Mouse (Mus musculus) liver, embryonic 14.5 days (tissue): ENCODE measurements around the gene Hbq1a. TPM values are rescaled to one million over a fixed set of nuclear protein-coding genes. Genes with fewer than 3 reads are reported as not detected.
A peak's percentile ranks its signal among the peaks of the same experiment; 100 is the strongest.

Experiments used
- ATAC-seq: fragments of 200-750 bp; cut with Nextera tagmentation; 2 replicates; pipeline ENCODE4 v1.8.0; 2017; ENCODE audit warnings: moderate number of reproducible peaks, mild to moderate bottlenecking, moderate library complexity; ENCODE audit not compliant: insufficient read depth
- DNase-seq, 3 experiments: peaks; one replicate each; pipeline ENCODE4 v3.0.0-alpha.2; 2012 to 2013; ENCODE audit warnings: low read depth in 3 of 3, low spot score in 3 of 3
- H3K27ac ChIP-seq: fragments of 300-500 bp; sonication (generic); 2 replicates; pipeline ENCODE4 v1.5.1; 2014; ENCODE audit warnings: moderate library complexity, mild to moderate bottlenecking, control low read depth, inconsistent platforms
- H3K27me3 ChIP-seq: fragments of 300-500 bp; sonication (generic); 2 replicates; pipeline ENCODE4 v1.6.1; 2014; ENCODE audit warnings: mild to moderate bottlenecking, low read length, moderate library complexity; ENCODE audit not compliant: control insufficient read depth, insufficient read depth
- H3K36me3 ChIP-seq: fragments of 300-500 bp; sonication (generic); replicated peaks from 2 replicates; pipeline ENCODE4 v1.6.1; 2014; ENCODE audit warnings: low read depth; ENCODE audit not compliant: control insufficient read depth, insufficient read depth
- H3K4me1 ChIP-seq, 2 experiments: fragments of 200-500 bp in 1 of 2; fragments of 300-500 bp in 1 of 2; sonication (generic) in 1 of 2; replicated peaks; 2 replicates each; pipeline ENCODE4 v1.6.1; 2012 to 2014; ENCODE audit warnings: antibody characterized with exemption in 1 of 2, inconsistent platforms in 1 of 2, low read length in 1 of 2; ENCODE audit not compliant: control insufficient read depth in 2 of 2, insufficient read depth in 2 of 2
- H3K4me2 ChIP-seq: fragments of 300-500 bp; sonication (generic); 2 replicates; pipeline ENCODE4 v1.6.1; 2014; ENCODE audit warnings: low read depth, mild to moderate bottlenecking, control low read depth, moderate library complexity
- H3K4me3 ChIP-seq, 2 experiments: fragments of 200-500 bp in 1 of 2; fragments of 300-500 bp in 1 of 2; sonication (generic) in 1 of 2; 2 replicates each; pipeline ENCODE4 v1.5.1; 2012 to 2014; ENCODE audit warnings: low read depth in 2 of 2, low read length in 2 of 2, mild to moderate bottlenecking in 2 of 2, control low read depth in 1 of 2, inconsistent platforms in 1 of 2, moderate library complexity in 1 of 2; ENCODE audit not compliant: insufficient read depth in 1 of 2
- H3K9ac ChIP-seq: fragments of 300-500 bp; sonication (generic); replicated peaks from 2 replicates; pipeline ENCODE4 v1.6.1; 2014; ENCODE audit warnings: mild to moderate bottlenecking, control low read depth, moderate library complexity
- H3K9me3 ChIP-seq: fragments of 300-500 bp; sonication (generic); 2 replicates; pipeline ENCODE4 v1.6.1; 2016; ENCODE audit warnings: low read length, mixed read lengths; ENCODE audit not compliant: control insufficient read depth
- CTCF ChIP-seq: IDR thresholded peaks from 2 replicates; pipeline ENCODE4 v1.5.1; 2016; ENCODE audit warnings: antibody characterized with exemption, low read depth, control low read depth
- WGBS: fragments of 180-500 bp; shearing (Covaris S2); extraction: QIAGEN DNeasy Blood & Tissue Kit; methylation state at CpG from one replicate; pipeline ENCODE4 v1.1.7; 2014; ENCODE audit not compliant: insufficient replicate concordance; 5-methylcytosine and 5-hydroxymethylcytosine counted together
- polyA plus RNA-seq, 2 experiments: library from polyadenylated mRNA; depleted of rRNA in 1 of 2; stranded (reverse) in 1 of 2; unstranded in 1 of 2; fragments of >200 nt; fragmentation: Nextera tagmentation in 1 of 2; extraction: Ambion mirVana in 1 of 2; gene quantifications; 2 replicates each; pipeline versions ENCODE4 v1.2.1 to v1.2.3; 2012 to 2014

The Hbq1a gene
- polyA plus RNA-seq, 2 experiments, result 7.9 to 9.1 TPM

DNA sequence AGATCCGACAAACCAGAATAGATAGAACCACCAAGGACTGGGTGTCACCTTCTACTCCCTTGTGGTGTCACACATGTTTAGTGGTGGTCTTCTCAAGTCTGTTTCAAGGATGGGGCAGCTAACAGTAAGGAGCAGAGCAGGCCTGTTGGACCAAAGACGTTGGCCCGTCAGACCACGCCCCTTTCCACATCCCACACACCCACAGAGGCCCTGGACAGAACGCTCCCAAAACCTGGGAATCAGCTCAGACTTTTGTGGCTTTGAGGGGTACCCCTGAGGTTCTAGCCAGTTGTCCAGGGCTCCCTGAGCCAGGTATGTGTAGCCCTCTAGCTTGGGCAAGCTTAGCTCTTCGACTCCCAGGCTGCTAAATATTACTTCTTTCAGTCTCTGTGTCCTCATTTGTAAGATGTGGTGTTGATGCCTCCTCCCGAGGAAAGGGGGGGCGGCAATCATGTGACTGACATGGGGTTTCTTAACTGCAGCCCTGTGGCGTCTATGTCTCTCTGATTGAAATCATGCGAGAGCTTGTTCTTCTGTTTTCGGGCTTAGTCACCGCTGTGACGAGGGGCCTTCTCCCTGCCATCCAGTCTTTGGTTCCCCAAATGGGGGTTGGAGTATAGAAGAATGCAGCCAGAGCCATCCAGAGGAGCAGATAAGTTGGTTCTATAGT, 49.5 kb downstream of the Hbq1a start:
- Histone ChIP-seq H3K4me3 (no peak overlapping the region), H3K4me2 (no peak overlapping the region), H3K9ac (no peak overlapping the region), H3K4me1 (peaks cover 0 to 6% of the 10 kb centered on the region in 2 experiments; a peak in 2 of 4 replicates), H3K27ac (no peak overlapping the region), H3K9me3 (no peaks in the 10 kb centered on the region), H3K27me3 (peaks cover 24% of the 10 kb centered on the region), H3K36me3 (no peaks in the 10 kb centered on the region)
- ATAC-seq (no peak), DNase-seq (peak in 1 of 3 experiments; percentile 22)
- 44% methylated on average over 13 of the region's 13 CpGs for WGBS
- TF ChIP-seq CTCF, result no peak

Other genes starting within 250 kb of the Hbq1a start
- gene Il9r, start 99.8 kb upstream of the Hbq1a start, polyA plus RNA-seq (2012; rRNA removed), result 0.11 and 0.16 TPM in 2 replicates
- gene Il9r, start 99.8 kb upstream of the Hbq1a start, polyA plus RNA-seq (2014; fragmentation: Nextera tagmentation; extraction: Ambion mirVana), result 0.08 and 0.18 TPM in 2 replicates
- gene Snrnp25, start 94.7 kb upstream of the Hbq1a start, polyA plus RNA-seq (2012; rRNA removed), result 56.8 and 67.9 TPM in 2 replicates
- 93.1 and 111 TPM in 2 replicates for gene Snrnp25, start 94.7 kb upstream of the Hbq1a start, polyA plus RNA-seq (2014; fragmentation: Nextera tagmentation; extraction: Ambion mirVana)
- 5.8 and 6.2 TPM in 2 replicates for gene Rhbdf1, start 77.8 kb upstream of the Hbq1a start, polyA plus RNA-seq (2012; rRNA removed)
- gene Rhbdf1, start 77.8 kb upstream of the Hbq1a start, polyA plus RNA-seq (2014; fragmentation: Nextera tagmentation; extraction: Ambion mirVana), result 3.0 and 4.4 TPM in 2 replicates
- gene Mpg, start 73.6 kb upstream of the Hbq1a start, polyA plus RNA-seq (2012; rRNA removed), result 8.1 and 9.9 TPM in 2 replicates
- 17.0 and 18.1 TPM in 2 replicates for gene Mpg, start 73.6 kb upstream of the Hbq1a start, polyA plus RNA-seq (2014; fragmentation: Nextera tagmentation; extraction: Ambion mirVana)
- gene Nprl3, start 32.4 kb upstream of the Hbq1a start, polyA plus RNA-seq (2012; rRNA removed), result 36.8 and 44.5 TPM in 2 replicates
- 16.5 and 16.8 TPM in 2 replicates for gene Nprl3, start 32.4 kb upstream of the Hbq1a start, polyA plus RNA-seq (2014; fragmentation: Nextera tagmentation; extraction: Ambion mirVana)
- 32.1 and 38.8 TPM in 2 replicates for gene Hba-x, start 23.7 kb upstream of the Hbq1a start, polyA plus RNA-seq (2012; rRNA removed)
- 74.9 and 85.3 TPM in 2 replicates for gene Hba-x, start 23.7 kb upstream of the Hbq1a start, polyA plus RNA-seq (2014; fragmentation: Nextera tagmentation; extraction: Ambion mirVana)
- gene Hba-a1, start 16.6 kb upstream of the Hbq1a start, polyA plus RNA-seq (2012; rRNA removed), result 26,041 and 60,430 TPM in 2 replicates
- gene Hba-a1, start 16.6 kb upstream of the Hbq1a start, polyA plus RNA-seq (2014; fragmentation: Nextera tagmentation; extraction: Ambion mirVana), result 70,707 and 74,513 TPM in 2 replicates
- 127 and 156 TPM in 2 replicates for gene Hbq1b, start 13.1 kb upstream of the Hbq1a start, polyA plus RNA-seq (2012; rRNA removed)
- gene Hbq1b, start 13.1 kb upstream of the Hbq1a start, polyA plus RNA-seq (2014; fragmentation: Nextera tagmentation; extraction: Ambion mirVana), result 157 and 161 TPM in 2 replicates
- 214,511 and 362,158 TPM in 2 replicates for gene Hba-a2, start 3.6 kb upstream of the Hbq1a start, polyA plus RNA-seq (2012; rRNA removed)
- gene Hba-a2, start 3.6 kb upstream of the Hbq1a start, polyA plus RNA-seq (2014; fragmentation: Nextera tagmentation; extraction: Ambion mirVana), result 162,484 and 169,597 TPM in 2 replicates
- 0.75 and 0.83 TPM in 2 replicates for gene Sh3pxd2b, start 47.8 kb downstream of the Hbq1a start, polyA plus RNA-seq (2012; rRNA removed)
- 0.56 and 0.89 TPM in 2 replicates for gene Sh3pxd2b, start 47.8 kb downstream of the Hbq1a start, polyA plus RNA-seq (2014; fragmentation: Nextera tagmentation; extraction: Ambion mirVana)
- gene Ubtd2, start 155.3 kb downstream of the Hbq1a start, polyA plus RNA-seq (2012; rRNA removed), result 1.8 and 3.2 TPM in 2 replicates
- gene Ubtd2, start 155.3 kb downstream of the Hbq1a start, polyA plus RNA-seq (2014; fragmentation: Nextera tagmentation; extraction: Ambion mirVana), result 2.8 and 4.4 TPM in 2 replicates
- 0.18 and 0.26 TPM in 2 replicates for gene Efcab9, start 232.0 kb downstream of the Hbq1a start, polyA plus RNA-seq (2012; rRNA removed)
- 0.19 and 0.22 TPM in 2 replicates for gene Efcab9, start 232.0 kb downstream of the Hbq1a start, polyA plus RNA-seq (2014; fragmentation: Nextera tagmentation; extraction: Ambion mirVana)
- 4.0 and 4.9 TPM in 2 replicates for gene Stk10, start 233.2 kb downstream of the Hbq1a start, polyA plus RNA-seq (2012; rRNA removed)
- 1.9 and 3.2 TPM in 2 replicates for gene Stk10, start 233.2 kb downstream of the Hbq1a start, polyA plus RNA-seq (2014; fragmentation: Nextera tagmentation; extraction: Ambion mirVana)